Mouse (Mus musculus) kidney, postnatal 36 days (tissue): ENCODE measurements around the gene Zfp64.
A peak's percentile ranks its signal among the peaks of the same experiment; 100 is the strongest.

Source experiments
- DNase-seq, 2 experiments: peaks; one replicate each; pipeline ENCODE4 v3.0.0; 2021 to 2022; ENCODE audit warnings: mixed read lengths in 2 of 2

The Zfp64 gene

DNA sequence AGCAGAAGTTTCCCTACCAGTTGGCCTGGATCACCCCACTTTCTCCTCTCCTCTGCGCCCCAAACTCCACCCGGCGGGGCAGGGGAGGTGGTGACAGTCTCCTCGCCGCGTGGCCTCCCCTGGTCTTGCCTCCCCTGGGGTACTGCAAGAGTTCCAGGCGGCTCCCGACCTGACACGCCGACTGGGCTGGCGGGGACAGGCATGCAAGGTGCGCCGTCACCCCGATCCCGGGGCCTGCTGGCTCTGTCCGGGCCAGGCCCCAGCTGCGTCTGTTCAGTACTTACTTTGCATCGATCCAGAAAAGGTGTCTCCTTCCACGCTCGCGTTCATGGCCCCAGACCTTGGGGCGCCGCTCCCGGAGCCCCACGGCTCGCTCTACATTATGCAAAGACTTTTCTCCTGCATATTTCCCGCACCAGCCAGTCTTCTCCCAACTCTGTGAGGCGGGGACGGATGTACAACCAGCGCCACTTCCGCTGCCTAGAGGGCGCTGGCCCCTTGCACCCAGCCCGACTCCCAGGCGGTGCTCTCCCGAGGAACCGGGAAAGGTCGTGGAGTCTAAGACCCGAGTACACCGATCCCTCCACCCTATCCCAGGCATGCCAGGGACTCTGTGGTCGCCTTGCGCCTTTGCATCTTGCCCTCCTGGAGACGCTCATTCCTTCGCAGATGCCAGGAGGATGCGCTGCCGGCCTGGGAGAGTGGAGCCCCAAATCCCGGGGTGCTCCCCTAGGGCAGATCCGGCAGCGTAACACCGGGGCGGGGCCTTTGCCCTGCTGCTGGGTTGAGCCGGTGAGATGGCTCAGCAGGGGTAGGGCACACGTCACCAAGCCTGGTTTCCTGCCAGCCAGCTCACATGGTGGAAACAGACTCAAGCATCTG, at the start of gene Zfp64:
Gene Zfp64, minus strand, starts transcription at position 753 of the 882 bp plus-strand sequence.
- peak; percentile 91 to 93 for DNase-seq

DNA sequence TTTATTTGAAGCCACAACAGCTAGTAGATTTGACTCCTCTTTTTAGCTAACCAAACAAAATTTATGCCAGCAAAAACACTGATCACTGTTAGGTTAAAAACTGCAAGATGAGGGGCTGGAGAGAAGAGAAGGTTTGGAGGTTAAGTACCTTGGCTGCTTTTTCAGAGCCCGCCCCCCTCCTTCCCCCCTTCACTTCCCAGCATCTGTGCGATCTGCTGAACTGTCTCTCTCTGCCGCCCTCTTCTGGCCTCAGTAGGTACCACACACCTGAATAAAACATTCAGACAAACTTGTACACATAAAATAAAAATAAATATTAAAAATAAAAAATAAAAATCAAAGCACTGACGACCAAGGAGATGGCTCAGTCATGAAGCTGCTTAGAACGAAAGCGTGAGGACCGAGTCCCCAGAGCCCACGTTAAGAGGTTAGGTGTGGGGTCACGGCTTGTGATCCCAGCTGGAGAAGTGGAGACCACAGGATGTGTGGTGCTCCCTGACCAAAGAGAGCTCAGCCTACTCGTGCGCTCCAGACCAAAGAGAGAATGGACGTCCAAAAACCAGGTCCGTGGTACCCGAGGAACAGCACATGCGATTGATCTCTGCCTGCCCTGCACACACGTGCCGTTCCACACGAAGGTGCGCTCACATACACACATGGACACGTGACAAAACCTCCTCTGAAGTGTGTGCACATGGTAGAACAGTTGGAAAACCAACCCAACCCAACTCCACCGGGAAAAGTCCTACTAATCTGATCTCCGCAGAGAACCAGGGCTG, 37.4 kb upstream of the Zfp64 start:
- DNase-seq, result peak; percentile 42 to 72

DNA sequence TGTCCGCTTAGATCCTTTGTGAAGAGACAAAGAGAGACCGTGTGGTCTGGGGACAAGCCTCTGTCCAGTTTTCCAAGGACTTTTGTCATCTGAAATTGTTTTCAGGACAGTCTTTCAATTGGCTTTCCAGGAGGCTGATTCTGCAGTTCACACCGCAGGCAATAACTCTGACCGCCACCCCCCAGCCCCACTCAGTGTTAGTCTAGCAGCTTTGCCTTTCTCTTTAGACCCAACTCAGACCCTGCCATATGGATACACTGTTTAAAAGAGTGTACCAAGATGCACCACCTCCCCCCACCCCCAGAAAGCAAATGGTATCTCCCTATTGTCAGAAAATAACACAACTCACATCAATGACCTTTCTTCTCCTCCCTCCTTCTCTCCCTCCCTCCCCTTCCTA, 35.6 kb upstream of the Zfp64 start:
- no peak for DNase-seq

DNA sequence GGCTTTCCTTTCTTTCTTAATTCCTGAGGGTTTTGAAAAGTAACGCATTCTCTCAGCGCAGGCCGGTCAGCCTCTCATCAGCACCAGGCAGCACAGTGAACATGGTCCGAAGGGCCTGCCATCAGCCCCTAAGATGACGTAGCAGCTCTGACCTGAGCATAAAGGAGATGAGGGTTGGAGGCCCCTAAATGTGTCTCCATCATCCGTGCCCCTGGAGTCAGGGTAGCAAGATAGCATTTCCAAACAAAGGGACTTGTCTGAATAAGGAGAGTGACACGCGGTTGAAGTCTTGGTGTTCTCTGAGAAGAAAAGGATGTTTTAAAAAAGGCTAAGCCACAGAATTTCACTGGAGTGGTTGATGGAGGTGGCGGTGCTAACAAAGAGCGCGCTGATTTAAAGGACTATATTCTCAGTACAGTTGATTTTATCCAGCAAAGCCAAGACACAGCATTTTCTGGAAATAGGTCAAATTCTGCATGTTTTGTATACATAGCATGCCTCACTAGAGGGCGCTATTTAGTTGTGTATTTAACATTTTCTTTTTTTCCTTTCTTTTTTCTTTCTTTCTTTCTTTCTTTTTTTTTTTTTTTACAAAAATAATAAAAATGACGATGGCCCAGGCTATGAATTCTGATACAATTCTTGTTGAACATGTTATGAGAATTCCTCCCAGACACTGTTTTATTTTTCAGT, 34.8 kb upstream of the Zfp64 start:
- DNase-seq, result peak; percentile 12 to 18

DNA sequence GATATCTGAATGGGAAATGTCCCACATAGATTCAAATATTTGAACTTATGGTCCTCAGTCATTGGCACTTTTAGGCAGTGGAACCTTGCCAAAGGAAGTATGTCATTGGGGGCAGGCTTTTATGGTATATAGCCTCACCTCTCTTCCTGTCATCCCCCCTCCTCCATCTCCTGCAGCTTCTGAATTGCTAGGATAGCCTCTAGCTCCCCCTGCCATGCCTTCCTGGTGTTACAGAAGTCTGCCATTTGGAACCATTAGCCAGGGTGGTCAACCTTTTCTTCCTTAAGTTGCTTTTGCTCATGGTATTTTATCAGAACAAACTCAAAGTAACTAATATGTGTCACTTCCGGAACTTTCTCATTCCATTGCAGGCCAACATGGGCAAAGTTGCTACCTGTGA, 32.7 kb upstream of the Zfp64 start:
- no peak for DNase-seq

DNA sequence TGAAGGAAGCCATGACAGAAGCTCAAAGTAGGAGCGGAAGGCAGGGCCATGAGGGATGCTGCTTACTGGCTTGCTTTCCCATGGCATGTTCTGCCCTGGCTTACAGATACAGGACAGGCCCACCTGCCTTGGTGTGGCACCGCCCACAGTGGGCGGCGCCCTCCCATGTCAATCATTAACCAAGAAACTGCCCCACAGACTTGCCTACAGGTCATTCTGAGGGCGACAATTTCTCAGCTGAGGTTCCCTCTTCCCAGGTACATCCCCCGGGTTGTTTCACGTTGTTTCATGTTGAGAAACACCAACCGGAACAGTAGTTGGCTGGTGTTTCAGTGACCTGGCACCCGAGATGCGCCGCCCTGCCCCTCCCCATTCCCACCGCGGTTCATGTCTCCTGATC, 32.0 kb upstream of the Zfp64 start:
- peak; percentile 26 to 59 for DNase-seq

DNA sequence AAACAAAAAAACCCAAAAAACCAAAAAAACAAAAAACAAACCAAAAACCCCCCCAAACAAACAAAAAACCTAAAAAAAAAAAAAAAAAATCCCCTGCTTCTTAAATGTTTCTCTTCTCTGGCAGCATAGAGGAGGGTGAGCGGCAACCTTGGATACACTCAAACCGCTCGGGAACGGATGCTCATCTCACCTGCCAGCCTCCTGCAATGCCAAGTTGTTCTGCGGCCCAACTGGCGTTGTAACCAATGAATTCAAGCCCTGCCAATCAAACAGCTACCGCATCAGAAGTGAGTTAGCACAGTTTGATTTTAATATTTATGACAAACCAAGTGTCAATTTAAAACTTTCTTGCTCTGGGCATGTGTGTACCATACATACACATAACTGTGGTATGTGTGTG, 26.6 kb upstream of the Zfp64 start:
- no peak for DNase-seq

DNA sequence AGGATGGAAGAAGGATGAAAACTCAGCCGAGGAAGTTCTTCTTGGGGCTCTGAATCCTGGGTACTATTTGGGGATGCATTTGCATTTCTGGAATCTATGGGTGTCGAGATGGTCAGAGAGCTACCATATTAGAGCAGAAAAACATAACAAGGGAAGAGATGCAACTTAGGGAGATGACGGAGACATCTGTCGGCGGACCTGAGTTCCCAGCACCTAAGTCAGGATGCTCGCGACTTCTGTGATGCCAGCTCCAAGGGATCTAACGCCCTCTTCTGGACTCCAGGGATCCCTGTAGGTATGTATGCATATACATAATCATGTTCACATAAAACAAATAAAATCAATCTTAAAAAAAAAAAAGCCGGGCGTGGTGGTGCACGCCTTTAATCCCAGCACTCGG, 26.1 kb upstream of the Zfp64 start:
- no peak for DNase-seq

DNA sequence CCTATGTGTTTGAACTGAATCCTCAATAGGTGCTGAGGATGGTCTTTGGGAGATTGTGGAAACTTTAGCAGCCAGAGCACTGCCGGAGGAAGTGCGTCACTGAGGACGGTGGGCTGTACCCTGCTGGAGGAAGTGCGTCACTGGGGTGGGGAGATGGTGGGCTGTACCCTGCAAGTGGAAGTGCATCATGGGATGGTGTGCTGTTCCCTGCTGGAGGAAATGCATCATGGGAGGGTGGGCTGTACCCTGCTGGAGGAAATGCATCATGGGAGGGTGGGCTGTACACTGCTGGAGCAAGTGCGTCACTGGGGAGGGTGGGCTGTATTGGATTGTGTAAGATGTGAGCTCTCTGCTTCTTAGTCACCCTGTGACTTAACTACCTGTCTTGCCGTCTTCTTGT, 25.5 kb upstream of the Zfp64 start:
- peak; percentile 8 to 11 for DNase-seq

DNA sequence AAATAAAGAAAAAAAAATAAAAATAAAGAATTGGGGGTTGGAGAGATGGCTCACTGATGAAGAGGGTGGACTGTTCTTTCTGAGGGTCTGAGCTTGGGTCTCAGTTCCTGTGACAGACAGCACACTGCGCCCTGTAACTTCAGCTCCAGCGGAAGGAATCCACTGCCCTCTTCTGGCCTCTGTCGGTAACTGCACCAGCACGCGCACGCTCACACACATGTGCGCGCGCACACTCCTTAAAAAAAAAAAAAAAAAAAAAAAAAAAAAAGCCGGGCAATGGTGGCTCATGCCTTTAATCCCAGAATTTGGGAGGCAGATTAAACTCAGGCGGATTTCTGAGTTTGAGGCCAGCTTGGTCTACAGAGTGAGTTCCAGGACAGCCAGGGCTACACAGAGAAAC, 24.4 kb upstream of the Zfp64 start:
- DNase-seq, result peak in 1 of 2 experiments; percentile 20

DNA sequence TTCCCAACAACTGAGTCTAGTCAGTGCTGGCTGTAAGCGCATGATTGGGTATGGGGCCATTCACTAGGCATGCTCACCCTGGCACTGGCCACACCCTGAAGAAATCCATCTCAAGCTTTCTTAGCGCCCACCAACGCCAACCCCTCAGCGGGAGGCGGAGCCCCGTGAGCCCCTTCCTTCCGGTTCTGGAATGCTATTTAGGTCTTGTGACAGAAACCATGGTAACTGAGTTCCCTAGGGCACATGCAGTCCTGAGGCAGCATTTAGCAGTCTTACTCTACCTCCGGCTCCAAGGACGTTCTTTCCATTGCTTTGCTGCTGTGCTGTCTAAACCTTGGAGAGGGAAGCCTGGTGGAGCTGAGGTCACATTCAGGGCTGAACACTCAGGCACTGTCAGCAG, 22.6 kb upstream of the Zfp64 start:
- peak; percentile 19 to 31 for DNase-seq

DNA sequence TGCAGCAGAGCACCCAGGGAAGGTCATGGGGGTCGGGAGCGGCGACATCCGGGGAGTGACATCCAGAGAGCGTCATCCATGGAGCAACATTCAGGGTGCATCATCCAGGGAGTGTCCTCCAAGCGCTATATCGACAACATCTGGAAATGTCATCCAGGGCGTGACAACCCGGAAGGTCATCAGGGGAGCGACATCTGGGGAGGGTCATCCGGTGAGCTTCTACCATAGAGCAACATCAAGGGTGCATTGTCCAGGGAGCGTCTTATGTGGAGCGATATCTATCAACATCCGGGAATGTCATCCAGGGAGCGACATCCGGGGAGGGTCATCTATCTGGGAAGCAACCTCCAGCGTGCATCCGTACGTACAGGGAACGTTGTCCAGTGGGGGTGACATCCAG, 14.7 kb upstream of the Zfp64 start:
- no peak for DNase-seq

DNA sequence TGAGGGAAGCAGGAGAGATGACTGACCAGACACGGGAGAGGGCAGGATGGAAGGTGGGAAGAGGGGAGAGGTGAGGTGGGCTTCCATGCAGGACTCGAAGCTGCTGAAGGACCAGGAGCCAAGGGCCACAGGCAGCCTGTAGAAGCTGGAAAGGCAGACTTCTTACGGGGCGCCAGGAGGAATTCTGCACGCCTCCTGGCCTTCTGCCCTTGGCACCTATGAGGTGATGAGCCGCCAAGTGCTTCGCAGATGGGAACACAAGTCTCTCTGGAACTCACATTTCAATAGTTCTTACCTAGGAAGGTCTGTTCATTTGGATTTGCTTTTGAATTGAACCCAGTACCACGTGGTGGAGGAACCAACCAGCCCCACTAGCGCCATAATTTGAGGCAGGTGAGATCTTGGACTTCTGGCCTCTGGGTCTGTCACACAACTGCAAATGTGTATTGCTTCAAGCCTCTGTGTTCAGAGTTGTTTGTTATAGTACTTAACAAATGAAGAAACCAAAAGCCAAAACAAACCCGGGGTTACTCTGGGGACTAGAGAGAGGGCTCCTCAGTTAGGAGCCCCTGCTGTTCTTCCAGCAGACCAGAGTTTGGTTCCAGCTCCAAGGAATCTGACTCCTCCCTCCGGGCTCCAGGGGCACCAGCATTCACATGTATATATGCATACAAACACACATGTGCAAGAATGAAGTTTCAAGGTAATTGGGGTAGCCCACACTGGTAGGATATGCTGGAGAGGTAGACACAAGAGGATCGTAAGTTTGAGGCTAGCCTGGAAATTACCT, 12.9 kb upstream of the Zfp64 start:
- DNase-seq, result peak in 1 of 2 experiments; percentile 27

DNA sequence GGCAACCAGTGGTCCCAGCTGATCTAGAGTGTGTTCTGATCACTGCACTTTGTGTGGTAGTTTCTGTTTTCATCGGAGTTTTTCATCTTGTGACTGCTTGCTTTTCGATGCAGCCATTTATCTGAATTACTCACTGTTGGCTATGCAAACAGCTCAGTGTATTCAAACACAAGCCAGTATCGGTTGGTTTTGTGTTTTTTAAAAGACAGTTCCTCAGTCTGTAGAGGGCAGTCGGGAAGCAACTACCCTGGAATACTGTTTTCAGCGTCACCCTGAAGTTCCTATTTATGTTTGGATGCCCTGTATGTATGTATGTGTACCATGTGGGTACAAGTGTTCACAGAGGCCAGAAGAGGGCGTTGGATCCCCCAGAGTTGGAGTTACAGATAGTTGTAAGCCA, 11.1 kb upstream of the Zfp64 start:
- DNase-seq, result no peak

DNA sequence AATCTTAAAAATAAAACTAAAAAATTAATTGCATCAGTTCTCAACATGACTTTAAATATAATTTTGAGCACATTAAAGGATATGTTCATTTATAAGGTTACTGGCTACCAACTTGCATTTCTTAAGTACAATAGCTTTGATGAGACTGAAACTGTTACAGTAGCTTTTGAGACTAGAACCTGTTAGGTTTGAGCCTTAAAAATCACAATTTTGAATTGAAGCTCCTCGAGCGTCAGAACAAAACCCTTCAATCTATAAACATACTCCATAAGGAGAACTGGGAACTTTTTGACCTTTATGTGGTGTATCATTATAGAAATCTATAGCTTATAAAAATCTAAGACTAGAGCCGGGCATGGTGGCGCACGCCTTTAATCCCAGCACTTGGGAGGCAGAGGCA, 9.5 kb upstream of the Zfp64 start:
- DNase-seq, result no peak

DNA sequence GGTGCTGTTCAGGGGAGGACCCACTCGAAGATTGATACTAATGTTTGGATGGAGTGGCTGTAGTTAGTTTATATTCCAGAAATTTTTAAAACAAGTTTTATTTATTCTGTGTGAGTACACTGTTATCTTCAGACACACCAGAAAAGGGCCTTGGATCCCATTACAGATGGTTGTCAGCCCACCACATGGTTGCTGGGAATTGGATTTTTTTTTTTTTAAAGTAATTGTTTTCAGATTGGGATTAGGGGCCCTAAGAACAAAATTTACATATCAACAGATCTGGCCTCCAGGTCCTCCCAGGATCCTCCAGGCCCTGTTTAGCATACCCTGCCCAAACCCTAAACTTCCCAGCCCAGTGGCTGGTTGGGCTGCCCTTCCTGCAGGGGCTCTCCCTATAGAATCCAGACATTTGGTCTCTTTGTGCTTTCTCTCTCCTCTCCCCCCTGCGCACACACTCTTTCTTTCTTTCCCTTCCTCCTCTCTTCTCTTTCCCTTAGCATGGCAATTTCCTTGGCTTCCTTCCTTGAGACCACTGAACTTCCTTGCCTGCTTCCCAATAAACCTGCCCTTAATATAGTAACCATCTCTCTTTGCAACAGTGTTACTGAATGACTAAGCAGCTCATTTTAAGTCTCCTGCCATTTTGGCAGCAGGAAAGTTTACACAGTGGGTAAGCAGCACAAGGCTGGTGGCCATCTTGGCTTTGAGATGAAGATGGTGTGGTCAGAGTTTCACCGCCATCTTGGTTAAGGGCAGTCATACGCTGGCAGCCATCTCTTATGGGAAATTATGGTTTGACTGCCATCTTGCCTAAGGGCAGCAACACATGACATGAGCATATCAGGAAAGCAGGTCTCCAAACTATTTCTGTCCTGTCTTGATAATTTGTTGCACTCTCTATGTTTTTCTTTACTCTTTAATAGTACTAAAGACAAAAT, 6.6 kb upstream of the Zfp64 start:
- no peak for DNase-seq

DNA sequence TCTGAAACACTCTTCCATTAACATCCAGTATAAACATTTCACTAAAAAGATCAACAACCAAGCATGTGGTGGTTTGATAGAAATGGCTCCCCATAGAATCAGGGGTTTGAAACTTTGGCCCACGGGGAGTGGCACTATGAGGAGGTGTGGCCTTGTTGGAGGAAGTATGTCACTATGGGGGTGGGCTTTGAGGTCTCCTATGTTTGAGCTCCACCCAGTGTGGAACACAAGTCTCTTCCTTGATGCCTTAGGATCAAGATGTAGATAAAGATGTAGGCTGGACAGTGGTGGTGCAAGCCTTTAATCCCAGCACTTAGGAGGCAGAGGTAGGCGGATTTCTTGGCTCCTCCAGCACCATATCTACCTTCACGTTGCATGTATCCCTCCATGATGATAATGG, 5.4 kb upstream of the Zfp64 start:
- DNase-seq, result no peak

DNA sequence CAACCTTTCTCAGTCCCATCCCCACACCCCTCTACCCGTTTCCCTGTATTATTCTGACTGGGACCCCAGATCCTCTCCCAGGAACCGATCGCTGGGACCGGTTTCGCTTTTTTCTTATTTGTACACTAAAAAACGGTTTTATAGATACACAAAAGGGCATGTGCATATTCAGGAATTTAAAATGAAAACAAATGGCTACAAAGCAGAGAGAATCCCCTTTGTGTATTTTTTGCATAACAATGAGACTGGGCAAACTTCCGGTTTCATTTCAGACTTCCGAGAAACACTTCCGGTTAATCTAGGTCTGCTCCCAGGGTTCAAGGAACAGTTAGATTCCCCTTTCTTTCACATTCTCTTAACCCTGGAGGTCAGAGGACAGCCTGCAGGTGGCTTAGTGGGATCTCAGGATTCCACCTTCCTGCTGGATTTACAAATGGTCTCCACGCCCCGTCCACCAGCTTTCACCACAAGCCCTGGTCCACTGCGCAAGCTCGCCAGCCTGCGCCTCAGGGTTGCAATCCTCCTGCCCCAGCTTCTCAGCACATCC, 4.0 kb upstream of the Zfp64 start:
- no peak for DNase-seq

DNA sequence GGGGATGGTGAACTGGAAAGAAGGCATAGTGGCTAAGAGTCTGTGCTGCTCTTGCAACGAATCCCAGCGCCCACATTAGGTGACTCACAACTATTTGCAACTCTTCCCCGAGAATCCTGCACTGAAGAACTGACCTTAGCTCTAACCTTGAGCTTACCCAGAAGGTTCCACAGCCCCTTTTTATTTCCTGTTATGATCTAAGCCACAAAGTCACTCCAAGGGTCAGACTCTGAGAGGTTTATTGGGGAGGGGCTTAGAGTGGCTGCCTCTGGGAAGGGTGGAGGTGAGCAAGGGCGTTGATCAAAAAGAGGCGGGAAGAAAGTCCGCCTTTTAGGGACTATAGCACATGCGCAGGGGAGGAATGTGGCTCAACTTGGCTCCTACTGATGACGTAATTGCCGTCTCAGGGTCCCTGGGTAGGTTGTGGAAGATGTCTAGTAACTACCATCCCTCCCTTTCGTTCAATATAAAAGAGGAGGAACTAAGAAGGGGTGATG, 511 bp upstream of the Zfp64 start:
- no peak for DNase-seq

DNA sequence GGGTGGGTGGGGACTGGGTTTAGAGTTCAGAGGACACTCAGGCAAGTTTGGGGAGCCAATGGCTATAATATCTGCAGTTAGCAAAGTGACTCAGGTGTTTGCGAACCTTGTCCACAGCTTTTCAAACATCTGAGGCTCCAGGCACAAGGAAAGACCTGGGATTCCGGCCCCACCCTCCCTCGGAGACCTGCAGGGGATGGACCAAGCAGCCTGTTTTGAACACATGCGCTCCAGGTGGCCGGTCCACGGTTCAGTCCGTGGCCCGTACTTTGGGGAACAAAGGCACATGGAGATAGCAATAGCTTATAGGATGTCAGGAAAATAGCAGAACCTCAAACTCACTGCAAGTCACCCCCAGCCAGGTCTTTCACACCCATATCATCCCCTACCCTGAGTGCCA, 1.0 kb downstream of the Zfp64 start:
- peak in 1 of 2 experiments; percentile 41 for DNase-seq

DNA sequence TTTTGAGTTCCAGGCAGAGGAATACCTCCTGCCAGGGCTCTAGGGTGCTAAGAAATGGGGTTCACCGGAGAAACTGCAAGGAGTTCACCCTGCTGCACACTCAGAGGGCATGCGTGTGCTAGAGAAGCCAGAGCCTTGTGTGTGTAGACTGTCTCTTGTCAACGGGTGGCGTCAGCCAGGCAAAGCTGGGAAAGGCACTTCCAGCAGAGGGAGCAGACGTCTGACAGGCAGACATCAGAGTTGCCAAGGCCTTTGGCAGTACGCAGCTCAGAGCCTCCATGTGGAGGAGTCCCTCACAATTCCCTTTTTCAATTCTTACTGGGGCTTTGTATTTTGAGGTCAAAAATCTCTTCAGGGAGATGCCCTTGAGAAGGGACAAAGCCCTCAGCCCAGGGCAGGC, 6.9 kb downstream of the Zfp64 start:
- DNase-seq, result no peak
